ENCODE assay signal across 13 mouse cellular contexts in genomic region chr1:36296466-36297149, GRCm38 (mm10). TPM values are rescaled to one million over a fixed set of nuclear protein-coding genes. Genes with fewer than 3 reads are reported as not detected.
DNase-seq lines count a peak whose midpoint lies in the region; ATAC-seq lines count a peak whose summit lies in the region.
"Had no signal": no experiment of that assay in that cellular context is flagged by ENCODE, and none has a peak within 500 bp of the region (broad histone marks: within the 10 kb centered on the region; RNA-seq: fewer than 3 reads in every experiment).

No protein-coding gene starts in this region.

- H3K27me3 ChIP-seq in midbrain, embryonic 11.5 days (ENCODE audit: control insufficient read depth, insufficient read depth, low read length) = peaks cover 2% of the 10 kb centered on the region
- peaks cover 41% of the 10 kb centered on the region for H3K27me3 ChIP-seq in midbrain, embryonic 10.5 days (ENCODE audit: low read depth, poor library complexity, severe bottlenecking)
- H3K27me3 ChIP-seq in megakaryocyte, embryonic 14.5 days (replicated peaks) = peaks cover 89% of the 10 kb centered on the region
- no peaks in the 10 kb centered on the region for H3K27me3 ChIP-seq in hindbrain, embryonic 14.5 days (ENCODE audit: control insufficient read depth, insufficient read depth, low read length)

- ATAC-seq in midbrain, embryonic 11.5 days (ENCODE audit: low FRiP score) = no peak
- ATAC-seq in hindbrain, embryonic 14.5 days (ENCODE audit: low FRiP score) = no peak

- no peak overlapping the region for H3K4me3 ChIP-seq in midbrain, embryonic 11.5 days (ENCODE audit: low read depth, low read length)
- H3K4me3 ChIP-seq in midbrain, embryonic 10.5 days = no peak overlapping the region
- peak overlapping the region; percentile 51 for H3K4me3 ChIP-seq in megakaryocyte, embryonic 14.5 days (replicated peaks)
- no peak overlapping the region for H3K4me3 ChIP-seq in hindbrain, embryonic 14.5 days (replicated peaks; ENCODE audit: low read length)
- H3K4me3 ChIP-seq: neural tube, embryonic 12.5 days had no signal

- no peaks in the 10 kb centered on the region for H3K4me1 ChIP-seq in midbrain, embryonic 11.5 days (ENCODE audit: control insufficient read depth, insufficient read depth, low read length)
- no peaks in the 10 kb centered on the region for H3K4me1 ChIP-seq in midbrain, embryonic 10.5 days
- peaks cover 25% of the 10 kb centered on the region for H3K4me1 ChIP-seq in megakaryocyte, embryonic 14.5 days
- no peaks in the 10 kb centered on the region for H3K4me1 ChIP-seq in hindbrain, embryonic 14.5 days (replicated peaks; ENCODE audit: control insufficient read depth, insufficient read depth, low read length)
- H3K4me1 ChIP-seq: neural tube, embryonic 12.5 days had no signal

- no peak overlapping the region for H3K4me2 ChIP-seq in midbrain, embryonic 11.5 days
- no peak overlapping the region for H3K4me2 ChIP-seq in hindbrain, embryonic 14.5 days (replicated peaks)
- H3K4me2 ChIP-seq: heart, embryonic 11.5 days; neural tube, embryonic 12.5 days had no signal

- WGBS in midbrain, embryonic 11.5 days = 82% methylated on average over 9 of the region's 9 CpGs
- WGBS in midbrain, embryonic 10.5 days = 79% methylated on average over 9 of the region's 9 CpGs
- WGBS in hindbrain, embryonic 14.5 days = 81% methylated on average over 9 of the region's 9 CpGs

- no peaks in the 10 kb centered on the region for H3K36me3 ChIP-seq in midbrain, embryonic 11.5 days (ENCODE audit: control insufficient read depth, insufficient read depth, low read length)
- H3K36me3 ChIP-seq in midbrain, embryonic 10.5 days = no peaks in the 10 kb centered on the region
- no peaks in the 10 kb centered on the region for H3K36me3 ChIP-seq in megakaryocyte, embryonic 14.5 days (replicated peaks; ENCODE audit: low read length)
- H3K36me3 ChIP-seq in hindbrain, embryonic 14.5 days (replicated peaks; ENCODE audit: control insufficient read depth, insufficient read depth) = no peaks in the 10 kb centered on the region
- H3K36me3 ChIP-seq: neural tube, embryonic 12.5 days had no signal

- DNase-seq in midbrain, embryonic 11.5 days (ENCODE audit: low spot score, missing footprints) = peak; percentile 59
- DNase-seq in midbrain, embryonic 10.5 days (ENCODE audit: low spot score) = no peak
- DNase-seq in T-cell, adult 2 months (ENCODE audit: low spot score) = peak; percentile 74
- DNase-seq in cerebellum, adult 9-11 months = peak; percentile 84
- no peak for DNase-seq in hindbrain, embryonic 14.5 days (ENCODE audit: low spot score)
- no peak for DNase-seq in embryo, embryonic 9.5 days (ENCODE audit: extremely low spot score)
- no peak for DNase-seq in adrenal gland, postnatal 36 days
- DNase-seq: adrenal gland, adult 2 months; lung, postnatal 14 days; right cerebral cortex, postnatal 14 days had no signal

- H3K27ac ChIP-seq in midbrain, embryonic 11.5 days (ENCODE audit: low read depth, low read length) = no peak overlapping the region
- H3K27ac ChIP-seq in midbrain, embryonic 10.5 days (replicated peaks) = no peak overlapping the region
- no peak overlapping the region for H3K27ac ChIP-seq in hindbrain, embryonic 14.5 days
- H3K27ac ChIP-seq: neural tube, embryonic 12.5 days had no signal

- H3K9ac ChIP-seq in midbrain, embryonic 11.5 days (ENCODE audit: low read length) = no peak overlapping the region
- H3K9ac ChIP-seq in hindbrain, embryonic 14.5 days = no peak overlapping the region
- H3K9ac ChIP-seq: neural tube, embryonic 12.5 days had no signal

- no peaks in the 10 kb centered on the region for H3K9me3 ChIP-seq in midbrain, embryonic 11.5 days (ENCODE audit: control insufficient read depth, low read length)
- no peaks in the 10 kb centered on the region for H3K9me3 ChIP-seq in midbrain, embryonic 10.5 days (replicated peaks)
- H3K9me3 ChIP-seq in megakaryocyte, embryonic 14.5 days = peaks cover 17% of the 10 kb centered on the region
- no peaks in the 10 kb centered on the region for H3K9me3 ChIP-seq in hindbrain, embryonic 14.5 days (ENCODE audit: control insufficient read depth, low read length)
- H3K9me3 ChIP-seq: neural tube, embryonic 12.5 days had no signal

RNA-seq across cellular contexts. Expression of gene Arid5a, which starts 10.9 kb away (rescaled TPM):
- 1.8 and 2.0 TPM in 2 replicates for polyA plus RNA-seq in midbrain, embryonic 11.5 days (2014; fragmentation: Nextera tagmentation; extraction: Ambion mirVana)
- 3.4 and 4.0 TPM in 2 replicates for polyA plus RNA-seq in midbrain, embryonic 10.5 days (2016; fragmentation: Nextera tagmentation; extraction: Ambion mirVana)
- 4.4 and 17.4 TPM in 2 replicates for polyA plus RNA-seq in megakaryocyte, embryonic 14.5 days (2012; ENCODE audit: insufficient read depth, low replicate concordance)
- 4.3 and 5.8 TPM in 2 replicates for polyA plus RNA-seq in hindbrain, embryonic 14.5 days (2014; fragmentation: Nextera tagmentation; extraction: Ambion mirVana)
- 1 to 10 TPM; 4.2 to 6.9 TPM for total RNA-seq in adrenal gland, postnatal 36 days (2021)

RNA-seq across cellular contexts. Expression of gene Neurl3, which starts 22.1 kb away (rescaled TPM):
- polyA plus RNA-seq in midbrain, embryonic 11.5 days (2014; fragmentation: Nextera tagmentation; extraction: Ambion mirVana) = 0.33 and 0.57 TPM in 2 replicates
- polyA plus RNA-seq in midbrain, embryonic 10.5 days (2016; fragmentation: Nextera tagmentation; extraction: Ambion mirVana) = 0.27 and 0.37 TPM in 2 replicates
- 10.2 and 15.0 TPM in 2 replicates for polyA plus RNA-seq in megakaryocyte, embryonic 14.5 days (2012; ENCODE audit: insufficient read depth, low replicate concordance)
- polyA plus RNA-seq in hindbrain, embryonic 14.5 days (2014; fragmentation: Nextera tagmentation; extraction: Ambion mirVana) = 1.5 and 1.7 TPM in 2 replicates
- total RNA-seq in adrenal gland, postnatal 36 days (2021) = 1 to 10 TPM; 6.1 to 6.8 TPM

RNA-seq across cellular contexts. Expression of gene Uggt1, which starts 52.1 kb away (rescaled TPM):
- 80.7 and 83.0 TPM in 2 replicates for polyA plus RNA-seq in midbrain, embryonic 11.5 days (2014; fragmentation: Nextera tagmentation; extraction: Ambion mirVana)
- polyA plus RNA-seq in midbrain, embryonic 10.5 days (2016; fragmentation: Nextera tagmentation; extraction: Ambion mirVana) = 52.5 and 56.9 TPM in 2 replicates
- 3.3 and 3.4 TPM in 2 replicates for polyA plus RNA-seq in megakaryocyte, embryonic 14.5 days (2012; ENCODE audit: insufficient read depth, low replicate concordance)
- 59.8 and 65.4 TPM in 2 replicates for polyA plus RNA-seq in hindbrain, embryonic 14.5 days (2014; fragmentation: Nextera tagmentation; extraction: Ambion mirVana)
- 10 to 100 TPM; 47.5 to 53.3 TPM for total RNA-seq in adrenal gland, postnatal 36 days (2021)

Comparison
In these comparisons a context has a peak if more than half of its experiments do, and no peak if none do; other contexts are left out.
1. DNase-seq: peak in midbrain, embryonic 11.5 days (single experiment), T-cell, adult 2 months (single experiment) and cerebellum, adult 9-11 months (single experiment); none in midbrain, embryonic 10.5 days (single experiment), hindbrain, embryonic 14.5 days (single experiment), embryo, embryonic 9.5 days (single experiment) and adrenal gland, postnatal 36 days (0 of 2).
2. RNA of gene Uggt1, which starts 52.1 kb away (polyA plus RNA-seq): 80.7 to 83.0 TPM in midbrain, embryonic 11.5 days, 59.8 to 65.4 TPM in hindbrain, embryonic 14.5 days and 52.5 to 56.9 TPM in midbrain, embryonic 10.5 days; 3.3 to 3.4 TPM in megakaryocyte, embryonic 14.5 days; every median in the first group is over 10 times any median in the second.